Mouse (Mus musculus) heart, embryonic 12.5 days (tissue): ENCODE results near the gene Slc4a1. TPM values are rescaled to one million over a fixed set of nuclear protein-coding genes. Genes with fewer than 3 reads are reported as not detected.

Experiments
- ATAC-seq: fragments of 200-750 bp; cut with Nextera tagmentation; 2 replicates; pipeline ENCODE4 v1.8.0; 2017; ENCODE audit warnings: moderate TSS enrichment, moderate library complexity; ENCODE audit not compliant: insufficient number of reproducible peaks, low FRiP score
- H3K27ac ChIP-seq: fragments of 300-500 bp; sonication (generic); 2 replicates; pipeline ENCODE4 v1.5.1; 2016; ENCODE audit warnings: mild to moderate bottlenecking, moderate library complexity; ENCODE audit not compliant: poor library complexity, severe bottlenecking
- H3K27me3 ChIP-seq: fragments of 300-500 bp; sonication (generic); replicated peaks from 2 replicates; pipeline ENCODE4 v1.6.1; 2016; ENCODE audit warnings: mild to moderate bottlenecking, moderate library complexity
- H3K36me3 ChIP-seq: fragments of 300-500 bp; sonication (generic); 2 replicates; pipeline ENCODE4 v1.6.1; 2016; ENCODE audit warnings: mild to moderate bottlenecking, moderate library complexity
- H3K4me1 ChIP-seq: fragments of 300-500 bp; sonication (generic); replicated peaks from 2 replicates; pipeline ENCODE4 v1.6.1; 2016; ENCODE audit warnings: mild to moderate bottlenecking
- H3K4me2 ChIP-seq: fragments of 300-500 bp; sonication (generic); 2 replicates; pipeline ENCODE4 v1.6.1; 2016; ENCODE audit warnings: mild to moderate bottlenecking, moderate library complexity
- H3K4me3 ChIP-seq: fragments of 300-500 bp; sonication (generic); 2 replicates; pipeline ENCODE4 v1.5.1; 2016; ENCODE audit warnings: mild to moderate bottlenecking
- H3K9ac ChIP-seq: fragments of 300-500 bp; sonication (generic); 2 replicates; pipeline ENCODE4 v1.6.1; 2016; ENCODE audit warnings: mild to moderate bottlenecking, moderate library complexity
- H3K9me3 ChIP-seq: fragments of 300-500 bp; sonication (generic); replicated peaks from 2 replicates; pipeline ENCODE4 v1.6.1; 2016; ENCODE audit warnings: mild to moderate bottlenecking, moderate library complexity
- WGBS: fragments of 180-500 bp; shearing (Covaris S2); methylation state at CpG from one replicate; pipeline ENCODE4 v1.1.7; 2016; 5-methylcytosine and 5-hydroxymethylcytosine counted together
- polyA plus RNA-seq: library from polyadenylated mRNA; unstranded; fragments of >200 nt; fragmentation: Nextera tagmentation; extraction: Ambion mirVana; gene quantifications from 2 replicates; pipeline ENCODE4 v1.2.1, GENCODE M21; 2016

Slc4a1 gene
- polyA plus RNA-seq, 1 experiment from 2014 or later = 116 TPM

GRCm38 (mm10) chr11:102334973-102335700 lies 30.9 kb downstream of the Slc4a1 start:
- no peak for ATAC-seq
- 30% methylated on average over 9 of the region's 9 CpGs for WGBS
- 0 out of 2 replicates have a peak overlapping the region, but pooled peaks have one; percentile 21 for H3K27ac ChIP-seq
- H3K9ac ChIP-seq = peak overlapping the region; percentile 36; the same call in 1 of the 2 replicates
- 0 out of 2 replicates have a peak overlapping the region, but pooled peaks have one; percentile 10 for H3K4me2 ChIP-seq
- no peak overlapping the region for H3K4me3 ChIP-seq
- no peaks in the 10 kb centered on the region for H3K27me3 ChIP-seq
- H3K9me3 ChIP-seq = peaks cover 4% of the 10 kb centered on the region; the same call in 1 of the 2 replicates
- peaks cover 13% of the 10 kb centered on the region for H3K4me1 ChIP-seq
- H3K36me3 ChIP-seq = no peaks in the 10 kb centered on the region

- H3K27ac ChIP-seq = no peak overlapping the region
- no peaks in the 10 kb centered on the region for H3K27me3 ChIP-seq
- H3K9me3 ChIP-seq = no peaks in the 10 kb centered on the region
- 59% methylated on average over 4 of the region's 4 CpGs for WGBS
- H3K4me1 ChIP-seq = peaks cover 13% of the 10 kb centered on the region
- H3K9ac ChIP-seq = no peak overlapping the region
- H3K4me2 ChIP-seq = no peak overlapping the region
- no peaks in the 10 kb centered on the region for H3K36me3 ChIP-seq
- H3K4me3 ChIP-seq = no peak overlapping the region
- no peak for ATAC-seq
Measured at GRCm38 (mm10) chr11:102334010-102334409, 32.0 kb downstream of the Slc4a1 start.

- Histone ChIP-seq H3K4me3 (no peak overlapping the region), H3K4me2 (no peak overlapping the region), H3K36me3 (no peaks in the 10 kb centered on the region), H3K4me1 (peaks cover 7% of the 10 kb centered on the region), H3K9ac (no peak overlapping the region), H3K9me3 (no peaks in the 10 kb centered on the region), H3K27ac (no peak overlapping the region), H3K27me3 (0 out of 2 replicates have a peak, but pooled peaks cover 3% of the 10 kb centered on the region)
- no peak for ATAC-seq
Measured at GRCm38 (mm10) chr11:102333061-102333460, 32.9 kb downstream of the Slc4a1 start.

GRCm38 (mm10) chr11:102331806-102332205 lies 34.2 kb downstream of the Slc4a1 start:
- H3K4me1 ChIP-seq = peaks cover 7% of the 10 kb centered on the region
- no peaks in the 10 kb centered on the region for H3K36me3 ChIP-seq
- 27% methylated on average over 4 of the region's 4 CpGs for WGBS
- H3K9me3 ChIP-seq = no peaks in the 10 kb centered on the region
- H3K9ac ChIP-seq = no peak overlapping the region
- H3K4me2 ChIP-seq = no peak overlapping the region
- no peak overlapping the region for H3K27ac ChIP-seq
- ATAC-seq = no peak
- no peak overlapping the region for H3K4me3 ChIP-seq
- H3K27me3 ChIP-seq = 0 out of 2 replicates have a peak, but pooled peaks cover 3% of the 10 kb centered on the region

GRCm38 (mm10) chr11:102330039-102330438 lies 36.0 kb downstream of the Slc4a1 start:
- Histone ChIP-seq H3K36me3 (no peaks in the 10 kb centered on the region), H3K9ac (no peak overlapping the region), H3K27ac (no peak overlapping the region), H3K9me3 (no peaks in the 10 kb centered on the region), H3K4me2 (no peak overlapping the region), H3K4me3 (no peak overlapping the region), H3K4me1 (peaks cover 2% of the 10 kb centered on the region), H3K27me3 (0 out of 2 replicates have a peak, but pooled peaks cover 3% of the 10 kb centered on the region)
- ATAC-seq = no peak
- WGBS = 75% methylated on average over 3 of the region's 3 CpGs

- H3K4me2 ChIP-seq = no peak overlapping the region
- no peak for ATAC-seq
Measured at GRCm38 (mm10) chr11:102329518-102329917, 36.5 kb downstream of the Slc4a1 start.

GRCm38 (mm10) chr11:102327839-102328238 lies 38.2 kb downstream of the Slc4a1 start:
- WGBS = 72% methylated on average over 7 of the region's 7 CpGs
- Histone ChIP-seq H3K36me3 (no peaks in the 10 kb centered on the region), H3K27me3 (peaks cover 3% of the 10 kb centered on the region; the same call in 1 of the 2 replicates), H3K4me1 (no peaks in the 10 kb centered on the region), H3K4me2 (no peak overlapping the region), H3K4me3 (no peak overlapping the region), H3K9ac (no peak overlapping the region), H3K9me3 (no peaks in the 10 kb centered on the region), H3K27ac (no peak overlapping the region)
- no peak for ATAC-seq

More at GRCm38 (mm10) chr11:102329518-102329917, 36.5 kb downstream of the Slc4a1 start:
- H3K9me3 ChIP-seq = no peaks in the 10 kb centered on the region
- H3K4me3 ChIP-seq = no peak overlapping the region
- 0 out of 2 replicates have a peak, but pooled peaks cover 3% of the 10 kb centered on the region for H3K27me3 ChIP-seq
- no peak overlapping the region for H3K9ac ChIP-seq
- no peaks in the 10 kb centered on the region for H3K36me3 ChIP-seq
- H3K4me1 ChIP-seq = no peaks in the 10 kb centered on the region
- H3K27ac ChIP-seq = no peak overlapping the region

- peaks cover 3% of the 10 kb centered on the region; the same call in 1 of the 2 replicates for H3K27me3 ChIP-seq
- H3K9me3 ChIP-seq = no peaks in the 10 kb centered on the region
- ATAC-seq = no peak
- no peak overlapping the region for H3K4me2 ChIP-seq
- no peak overlapping the region for H3K4me3 ChIP-seq
- no peaks in the 10 kb centered on the region for H3K4me1 ChIP-seq
- 54% methylated on average over 5 of the region's 5 CpGs for WGBS
- H3K27ac ChIP-seq = no peak overlapping the region
- H3K36me3 ChIP-seq = no peaks in the 10 kb centered on the region
- no peak overlapping the region for H3K9ac ChIP-seq
Measured at GRCm38 (mm10) chr11:102327250-102327649, 38.8 kb downstream of the Slc4a1 start.

- Histone ChIP-seq H3K4me1 (0 out of 2 replicates have a peak, but pooled peaks cover 7% of the 10 kb centered on the region), H3K4me3 (no peak overlapping the region), H3K9me3 (no peaks in the 10 kb centered on the region), H3K9ac (no peak overlapping the region), H3K4me2 (no peak overlapping the region), H3K36me3 (no peaks in the 10 kb centered on the region), H3K27me3 (peaks cover 2% of the 10 kb centered on the region; the same call in 1 of the 2 replicates), H3K27ac (no peak overlapping the region)
- no peak for ATAC-seq
- 69% methylated on average over 1 of the region's 1 CpGs for WGBS
Measured at GRCm38 (mm10) chr11:102323516-102323915, 42.5 kb downstream of the Slc4a1 start.

- no peak overlapping the region for H3K27ac ChIP-seq
- no peak overlapping the region for H3K4me3 ChIP-seq
- no peaks in the 10 kb centered on the region; the same call in 1 of the 2 replicates for H3K27me3 ChIP-seq
- ATAC-seq = no peak
- WGBS = 69% methylated on average over 6 of the region's 6 CpGs
- H3K4me1 ChIP-seq = 0 out of 2 replicates have a peak, but pooled peaks cover 7% of the 10 kb centered on the region
- no peak overlapping the region for H3K4me2 ChIP-seq
- H3K9ac ChIP-seq = no peak overlapping the region
- no peaks in the 10 kb centered on the region for H3K36me3 ChIP-seq
- no peaks in the 10 kb centered on the region for H3K9me3 ChIP-seq
Measured at GRCm38 (mm10) chr11:102321931-102322330, 44.1 kb downstream of the Slc4a1 start.

GRCm38 (mm10) chr11:102320686-102321005 lies 45.4 kb downstream of the Slc4a1 start:
- Histone ChIP-seq H3K4me3 (peak overlapping the region; percentile 91), H3K36me3 (no peaks in the 10 kb centered on the region; the same call in 1 of the 2 replicates), H3K9me3 (no peaks in the 10 kb centered on the region), H3K4me2 (peak overlapping the region; percentile 89), H3K27me3 (no peaks in the 10 kb centered on the region; the same call in 1 of the 2 replicates), H3K4me1 (peaks cover 15% of the 10 kb centered on the region), H3K9ac (peak overlapping the region; percentile 98), H3K27ac (peak overlapping the region; percentile 99)
- ATAC-seq = no peak
- WGBS = 10% methylated on average over 10 of the region's 10 CpGs
